Mouse (Mus musculus): Measurements from ENCODE around the gene Medag. TPM values are rescaled to one million over a fixed set of nuclear protein-coding genes. Genes with fewer than 3 reads are reported as not detected.

Gene Medag
- total RNA-seq (2021) = 1.5 and 1.9 TPM in 2 replicates
- long read RNA-seq, partial matches to known transcripts = 0 of 4 reads
- long read RNA-seq, other reads (novel, unspliced or antisense) = 1 of 4 reads

DNA sequence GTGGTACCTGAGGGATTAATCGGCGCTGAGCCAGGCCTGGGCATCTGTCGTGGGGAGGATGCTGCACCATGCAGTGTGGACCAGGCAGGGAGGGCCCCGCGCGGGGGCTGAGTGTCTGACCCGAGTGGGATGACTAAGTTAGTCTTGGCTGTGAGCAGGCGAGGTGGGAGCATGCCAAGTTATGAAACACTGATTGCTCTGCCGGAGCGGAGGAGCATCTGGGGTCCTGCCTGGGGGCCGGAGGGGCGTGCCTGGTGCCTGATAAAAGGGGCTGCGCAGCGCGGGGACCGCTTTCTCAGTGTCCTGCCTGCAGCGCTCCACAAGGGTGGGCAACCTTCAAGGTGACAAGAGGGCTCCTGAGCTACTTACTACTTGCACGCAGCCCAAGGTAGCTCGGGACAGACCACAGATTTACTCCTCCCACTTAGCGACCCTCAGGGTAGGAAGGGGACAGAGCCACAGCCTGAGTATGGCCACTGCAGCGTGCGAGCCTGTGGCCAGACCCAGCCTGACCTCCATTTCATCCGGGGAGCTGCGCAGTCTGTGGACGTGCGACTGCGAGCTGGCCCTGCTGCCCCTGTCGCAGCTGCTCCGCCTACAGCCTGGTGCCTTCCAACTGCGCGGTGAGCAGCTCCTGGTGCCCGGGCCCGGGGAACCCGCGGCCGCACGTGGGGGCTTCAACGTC, at the start of gene Medag:
Gene Medag, plus strand, starts transcription at position 241 of the 685 bp plus-strand sequence.
- peak; percentile 79 for DNase-seq

DNA sequence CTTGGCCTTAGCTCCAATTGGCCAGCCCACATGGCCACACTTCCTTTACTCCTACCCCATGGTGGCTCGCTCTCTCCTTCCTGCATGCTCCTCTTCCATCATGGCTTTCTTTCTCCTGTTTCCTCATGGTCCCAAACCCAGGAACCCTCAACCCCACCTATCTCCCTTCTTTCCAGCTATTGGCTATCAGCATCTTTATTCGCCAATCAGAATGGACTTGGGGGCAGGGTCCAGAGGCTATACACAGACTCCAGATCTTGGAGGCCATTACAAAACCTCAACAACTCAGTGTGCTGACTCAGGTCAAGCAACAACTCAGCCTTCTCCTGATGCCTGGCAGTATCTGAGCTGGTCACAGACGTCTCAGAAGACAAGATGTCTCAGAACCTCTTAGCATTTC, 48.9 kb upstream of the Medag start:
- no peak for DNase-seq

DNA sequence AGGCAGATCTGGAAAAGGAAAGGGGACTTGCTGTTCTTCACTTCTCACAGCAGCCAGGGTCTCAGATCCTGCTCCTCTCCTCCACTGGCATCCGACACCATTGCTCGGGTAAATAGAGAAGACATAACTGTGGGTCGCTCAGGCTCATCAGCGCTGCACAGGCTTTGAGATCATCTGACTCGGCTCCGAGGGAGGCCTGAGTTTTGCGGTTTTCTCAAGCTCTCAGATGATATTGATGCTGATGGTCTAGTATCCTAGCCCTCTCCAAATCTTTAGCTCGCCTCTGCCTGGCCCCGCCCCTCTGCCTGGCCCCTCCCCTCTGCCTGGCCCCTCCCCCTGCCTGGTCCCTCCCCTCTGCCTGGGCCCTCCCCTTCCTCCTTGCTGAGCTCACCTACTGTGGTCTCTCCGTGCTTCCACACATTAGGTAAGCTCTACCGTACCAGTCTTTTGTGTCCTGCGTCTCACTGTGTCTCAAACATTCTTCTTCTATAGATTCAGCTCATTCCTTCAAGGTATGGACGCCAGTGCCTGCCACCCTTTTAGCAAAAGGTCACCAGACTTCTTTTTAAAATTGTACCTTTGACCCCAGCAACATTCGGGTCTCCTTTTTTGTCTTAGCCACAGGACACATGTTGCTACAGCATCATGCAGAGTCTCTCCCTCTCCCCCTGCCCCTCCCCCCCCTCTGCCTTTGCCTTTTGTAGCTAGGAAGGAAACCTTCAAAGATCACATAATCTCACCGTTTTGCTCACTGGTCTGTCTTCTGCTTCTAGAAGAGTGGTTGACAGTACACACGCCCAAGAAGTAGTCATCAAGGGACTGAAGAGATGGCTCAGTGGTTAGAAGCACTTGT, 47.4 kb upstream of the Medag start:
- DNase-seq = no peak

DNA sequence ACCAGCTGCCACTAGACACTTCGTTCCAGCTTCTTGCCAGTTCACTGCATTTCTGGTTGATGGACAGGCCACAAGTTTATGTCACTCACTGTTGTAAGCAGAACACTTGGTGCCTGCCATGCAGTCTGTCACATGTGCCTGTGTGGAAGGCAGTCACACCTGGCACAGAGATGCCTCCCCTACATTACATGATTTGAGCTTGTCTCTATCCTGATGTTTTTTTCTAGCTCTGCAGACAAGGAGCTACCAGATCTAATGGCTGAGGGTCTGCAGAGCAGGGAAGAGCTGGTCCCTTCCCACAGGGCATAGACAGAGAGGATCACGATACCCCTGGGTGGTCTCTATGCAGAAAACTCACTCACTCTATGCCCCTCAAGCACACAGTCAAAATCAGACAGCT, 44.5 kb upstream of the Medag start:
- no peak for DNase-seq

DNA sequence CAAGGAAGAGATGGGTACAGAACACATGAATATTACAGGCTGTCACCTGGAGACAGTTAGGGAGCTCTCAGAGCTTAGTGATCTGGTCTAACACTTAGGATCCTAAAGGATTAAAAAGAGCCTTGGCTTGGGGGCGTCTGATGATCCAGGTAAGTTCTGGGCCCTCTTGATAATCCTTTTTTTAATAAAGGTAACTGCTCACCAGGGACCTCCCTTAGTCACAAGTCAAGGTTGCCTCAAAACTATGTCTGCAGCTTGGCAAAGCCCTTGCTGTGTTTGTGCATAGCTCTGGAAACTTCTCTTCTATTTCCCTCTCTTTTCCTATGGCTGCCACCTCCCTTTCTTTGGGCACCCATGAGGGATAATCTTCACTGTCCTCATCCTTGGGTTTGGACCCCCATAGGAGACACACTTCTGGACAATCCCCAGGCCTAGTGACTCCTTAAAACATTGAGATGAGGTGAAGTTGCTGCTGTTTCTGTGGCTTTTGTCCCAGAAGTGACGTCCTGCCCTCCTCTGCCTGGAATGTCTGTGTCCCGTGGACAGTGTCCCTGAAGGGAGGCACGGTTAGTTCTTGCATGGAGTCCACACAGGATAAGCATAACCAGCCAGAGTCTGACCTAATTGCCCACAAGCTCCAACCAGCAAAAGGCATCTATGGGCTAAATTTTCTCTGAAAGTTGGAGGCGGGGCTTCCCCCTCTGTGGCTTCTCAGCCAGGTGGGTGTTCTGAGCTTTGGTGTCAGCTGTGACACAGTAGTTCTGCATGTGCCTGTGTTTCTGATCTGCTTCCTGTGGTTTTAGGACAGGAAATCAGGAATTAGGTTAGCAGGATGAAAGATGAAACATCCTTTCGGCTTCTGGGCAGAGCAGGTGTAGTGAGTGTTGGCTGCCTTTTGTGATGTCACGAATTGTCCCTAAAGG, 43.7 kb upstream of the Medag start:
- no peak for DNase-seq

DNA sequence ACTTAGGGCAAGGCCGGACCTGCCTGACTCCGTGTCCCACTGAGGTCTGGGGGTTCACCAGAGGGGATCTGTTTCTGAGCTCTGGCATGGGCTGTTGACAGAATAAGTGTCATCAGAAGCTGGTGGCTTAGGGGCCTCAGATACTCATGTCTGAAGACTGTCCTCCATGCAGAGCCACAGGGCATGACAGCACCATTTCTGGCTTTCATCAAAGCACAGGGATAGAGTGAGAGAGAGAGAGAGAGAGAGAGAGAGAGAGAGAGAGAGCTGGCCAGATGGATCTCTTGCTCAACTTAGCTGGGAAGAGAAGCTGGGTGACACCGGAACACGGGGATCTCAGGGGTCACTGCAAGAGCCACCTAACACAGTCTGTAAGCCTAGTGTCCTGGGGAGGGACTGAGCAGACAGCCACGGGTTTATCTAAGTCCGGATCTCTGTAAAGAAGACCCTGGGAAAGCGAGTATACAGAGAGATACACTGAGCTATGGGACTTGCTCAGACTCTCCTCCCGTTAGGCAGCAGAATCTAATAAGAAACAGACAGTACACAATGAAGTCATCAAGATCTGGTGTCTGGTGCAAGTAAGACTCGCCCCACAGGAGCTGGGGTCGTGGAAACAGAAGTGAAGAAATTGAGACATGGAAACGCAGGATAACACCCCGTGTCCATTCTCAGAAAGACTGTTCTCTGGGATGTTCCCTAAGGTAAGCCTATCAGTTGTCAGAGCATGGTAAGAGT, 42.8 kb upstream of the Medag start:
- DNase-seq = no peak

DNA sequence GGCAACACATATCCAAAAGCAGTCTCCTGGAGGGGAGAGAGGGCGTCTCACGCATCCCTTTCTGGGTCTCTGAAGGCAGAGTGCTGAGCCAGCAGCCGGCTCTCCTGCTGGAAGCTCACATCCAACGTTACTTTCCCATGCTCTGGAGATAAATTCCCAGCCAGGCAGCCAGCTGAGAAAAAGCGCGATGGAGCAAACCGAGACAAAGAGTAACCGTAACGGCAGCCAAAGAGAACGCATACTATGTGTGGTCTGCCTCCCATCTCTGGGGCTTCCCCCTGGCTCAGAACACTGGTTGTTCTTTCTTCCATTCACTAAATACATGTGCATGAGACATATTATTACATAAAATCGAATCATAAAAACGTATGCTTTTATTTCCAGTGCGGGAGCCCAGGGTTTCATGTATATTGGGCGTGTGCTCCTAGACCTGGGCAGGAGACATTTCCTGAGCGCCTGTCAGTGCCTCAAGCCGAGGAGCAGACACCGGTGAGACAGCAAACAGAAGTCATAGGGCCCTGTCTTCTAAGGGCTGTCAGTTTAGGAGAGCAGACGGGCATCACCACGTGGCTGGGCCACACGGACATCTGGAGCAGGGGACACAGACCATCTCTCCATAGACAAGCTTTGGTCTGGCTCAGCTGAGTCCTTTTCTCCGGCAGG, 42.0 kb upstream of the Medag start:
- no peak for DNase-seq

DNA sequence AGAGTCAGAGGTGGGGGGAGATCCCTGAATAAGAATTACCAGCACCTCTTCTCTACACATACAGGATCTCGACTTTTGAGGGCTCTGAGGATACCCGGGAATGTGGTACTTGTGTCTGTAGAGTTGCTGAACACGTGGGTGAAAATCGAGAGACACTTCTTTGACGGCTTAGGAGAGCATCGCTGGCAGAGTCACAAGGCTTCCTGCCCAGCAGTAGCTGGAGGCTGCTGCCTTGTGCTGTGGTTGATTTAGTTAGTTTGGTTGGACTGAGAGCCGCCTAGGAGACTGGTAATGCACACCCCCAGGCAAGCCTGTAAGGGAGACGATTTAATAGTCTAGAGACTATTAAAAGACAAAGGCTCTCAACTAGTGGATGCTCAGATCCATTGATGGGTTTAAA, 39.5 kb upstream of the Medag start:
- DNase-seq = no peak

DNA sequence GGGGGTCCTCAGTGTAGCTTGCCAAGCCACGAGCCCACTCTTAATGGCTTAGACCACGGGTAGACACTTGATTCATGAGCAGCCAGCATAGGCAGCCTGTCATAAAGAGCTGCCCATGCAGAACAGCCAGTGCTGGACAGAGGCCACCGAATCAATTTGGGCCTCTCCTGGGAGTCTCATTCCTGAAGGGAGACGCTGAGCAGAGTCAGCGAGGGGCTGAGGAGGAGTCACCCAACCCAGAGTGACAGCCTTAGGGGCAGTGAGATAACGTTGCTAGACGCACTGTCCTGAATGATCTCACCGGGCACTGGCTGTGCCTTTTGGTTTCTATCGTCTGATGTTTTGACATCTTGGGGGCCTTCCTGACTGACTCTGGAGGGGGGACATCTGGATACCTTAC, 38.3 kb upstream of the Medag start:
- DNase-seq = peak; percentile 12

DNA sequence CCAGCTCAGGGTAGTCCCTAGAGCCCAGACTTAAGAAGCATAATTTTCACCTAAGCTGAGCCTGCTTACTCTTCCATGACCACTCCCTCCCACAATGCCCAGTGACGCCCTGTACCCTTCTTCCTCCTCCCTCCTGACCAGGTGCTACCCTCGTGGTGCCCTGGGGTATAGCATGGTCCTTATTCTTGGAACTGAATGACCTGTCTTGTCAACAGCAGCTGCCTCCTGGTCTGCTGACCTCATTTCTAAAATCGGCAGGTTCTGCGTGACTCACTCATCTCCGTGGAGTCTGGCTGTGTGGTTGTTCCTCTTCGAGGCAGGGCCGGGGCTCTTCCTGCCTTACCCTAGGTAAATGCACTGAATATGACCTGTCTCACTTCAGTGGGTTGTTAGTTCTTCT, 37.5 kb upstream of the Medag start:
- peak; percentile 20 for DNase-seq

DNA sequence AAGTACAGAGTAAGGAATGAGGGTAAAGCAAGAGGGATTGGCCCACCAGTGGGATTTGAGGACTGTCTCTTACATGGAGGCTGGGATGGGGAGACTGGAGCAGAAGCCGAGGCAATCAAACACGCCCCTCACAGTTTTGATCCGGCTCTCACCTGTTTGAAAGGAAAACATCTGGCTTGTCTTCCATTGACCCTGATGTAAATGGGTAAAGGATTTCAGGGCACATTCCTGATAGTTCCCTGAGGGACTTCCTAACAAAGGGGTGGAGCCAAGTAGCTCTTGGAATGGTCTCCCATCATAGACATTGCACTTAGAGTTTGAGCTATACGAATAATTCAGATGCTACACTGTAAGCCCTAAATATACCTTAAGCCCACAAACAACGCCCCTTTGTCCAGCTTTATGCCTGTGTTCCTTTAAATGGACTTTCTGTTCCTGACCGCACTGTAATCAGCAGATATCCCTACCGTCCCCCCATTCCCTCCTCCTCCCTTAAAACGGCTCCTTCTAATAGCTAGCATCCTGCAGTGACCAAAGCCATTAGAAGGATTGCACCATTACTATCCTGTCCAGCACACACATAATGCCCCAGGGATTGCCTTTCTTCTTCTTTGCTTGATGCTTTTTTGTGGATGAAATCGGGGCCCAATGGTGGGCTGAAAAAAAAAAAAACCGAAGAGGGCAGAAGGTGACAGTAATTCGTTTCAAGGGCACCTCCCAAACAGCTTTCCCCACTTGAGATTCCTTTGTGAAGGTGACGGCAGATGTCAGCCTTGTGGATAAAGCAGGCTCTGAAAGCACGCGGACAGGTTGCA, 36.3 kb upstream of the Medag start:
- no peak for DNase-seq

DNA sequence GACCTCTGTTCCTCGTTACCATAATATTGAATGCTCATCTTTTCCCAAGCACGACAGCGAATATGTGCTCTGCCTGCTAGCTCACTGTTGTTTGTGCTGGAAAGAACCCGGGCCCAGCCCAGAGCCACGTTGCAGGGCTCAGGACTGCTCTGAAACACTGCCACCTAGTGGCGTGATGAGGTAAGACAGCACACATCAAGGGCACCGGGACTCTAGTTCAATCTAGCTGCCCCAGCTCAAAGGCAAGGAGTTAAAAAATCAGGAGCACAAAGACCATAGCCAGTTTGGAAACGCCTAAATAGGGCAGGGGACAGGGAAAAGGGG, 35.7 kb upstream of the Medag start:
- DNase-seq = peak; percentile 85

DNA sequence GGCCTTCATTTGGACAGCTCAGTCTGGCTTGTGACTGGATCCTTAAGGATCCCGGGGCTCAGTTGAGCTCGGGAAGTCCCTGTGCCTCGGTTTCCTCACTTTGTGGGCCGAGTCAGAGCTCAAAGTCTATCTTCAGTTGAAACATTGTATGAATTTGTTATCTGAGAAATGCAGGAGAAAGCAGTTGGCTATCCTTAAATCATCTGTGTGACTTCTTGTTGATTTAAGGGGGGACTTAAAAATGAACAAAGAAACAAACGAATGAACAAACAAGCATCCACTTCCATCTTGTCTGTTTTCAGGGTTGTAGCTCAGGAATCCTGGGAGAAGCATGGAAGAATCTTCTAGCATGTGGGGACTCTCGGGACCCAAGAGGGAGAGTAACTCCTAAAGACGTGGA, 35.2 kb upstream of the Medag start:
- no peak for DNase-seq

DNA sequence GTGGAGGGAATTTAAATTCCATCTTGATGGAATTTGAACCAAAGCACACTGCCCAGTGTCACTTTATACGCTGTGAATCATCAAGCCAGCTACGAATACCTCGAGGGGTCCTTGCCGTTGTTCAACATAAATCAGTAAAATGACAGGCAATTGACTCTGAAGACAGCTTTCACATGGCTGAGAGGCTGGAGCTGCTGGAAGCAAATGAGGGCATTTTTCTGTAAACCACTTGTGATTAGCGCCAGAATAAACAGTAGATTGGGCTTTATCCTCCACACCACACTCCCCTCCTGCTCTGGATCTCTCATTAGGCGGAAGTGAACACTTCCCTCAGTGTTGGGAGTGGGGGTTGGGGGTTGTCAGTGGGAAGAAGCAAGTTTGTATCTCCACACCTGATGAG, 34.3 kb upstream of the Medag start:
- no peak for DNase-seq

DNA sequence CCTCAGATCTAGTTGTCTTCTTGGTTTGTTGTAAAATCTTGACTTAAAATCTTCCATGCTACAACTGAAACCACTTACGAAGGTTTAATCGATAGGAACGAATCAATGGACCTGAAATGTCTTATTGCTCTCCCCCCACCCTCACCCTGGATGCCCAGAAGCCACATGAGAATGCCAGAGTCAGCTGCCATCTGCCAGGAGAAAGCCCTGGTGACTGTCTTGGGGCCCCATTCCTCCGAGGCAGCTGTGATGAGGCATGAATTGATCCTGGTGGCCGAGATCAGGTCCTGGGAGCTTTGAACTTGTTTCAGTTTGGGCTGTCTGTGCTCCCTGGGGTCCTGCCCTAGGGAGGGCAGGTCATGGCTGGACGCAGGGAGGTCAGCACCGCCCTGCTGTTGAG, 33.0 kb upstream of the Medag start:
- DNase-seq = no peak

DNA sequence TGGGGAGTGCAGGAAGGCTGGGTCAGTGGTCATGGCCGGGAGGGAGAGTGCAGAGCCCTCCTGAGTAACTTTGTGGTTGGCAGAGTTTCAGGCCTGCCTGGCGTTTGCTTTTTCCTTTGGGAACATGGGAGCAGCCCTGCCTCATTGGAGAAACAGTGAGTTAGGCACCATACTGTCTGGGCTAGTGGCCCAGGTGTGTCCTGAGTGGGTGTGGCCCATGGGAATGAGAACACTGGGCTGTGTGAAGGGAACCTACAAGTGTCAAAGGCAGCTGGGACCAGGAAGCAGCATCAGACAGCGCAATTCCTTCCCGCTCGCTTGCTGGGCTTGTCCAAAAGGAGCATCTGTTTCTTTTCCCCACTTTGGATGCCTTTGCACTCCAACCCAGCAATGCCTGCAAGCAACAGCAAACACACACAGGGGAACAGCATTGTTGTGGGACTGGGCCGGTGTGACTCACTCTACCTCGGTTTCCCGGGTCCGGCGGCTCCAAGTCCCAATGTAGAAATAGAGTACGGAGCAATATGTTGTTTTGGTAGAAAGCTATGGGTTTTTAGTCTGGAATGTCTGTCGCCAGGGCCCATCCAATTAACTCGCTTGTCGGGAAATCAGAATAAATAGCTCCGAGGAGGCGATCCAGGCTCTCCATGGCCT, 32.3 kb upstream of the Medag start:
- no peak for DNase-seq

DNA sequence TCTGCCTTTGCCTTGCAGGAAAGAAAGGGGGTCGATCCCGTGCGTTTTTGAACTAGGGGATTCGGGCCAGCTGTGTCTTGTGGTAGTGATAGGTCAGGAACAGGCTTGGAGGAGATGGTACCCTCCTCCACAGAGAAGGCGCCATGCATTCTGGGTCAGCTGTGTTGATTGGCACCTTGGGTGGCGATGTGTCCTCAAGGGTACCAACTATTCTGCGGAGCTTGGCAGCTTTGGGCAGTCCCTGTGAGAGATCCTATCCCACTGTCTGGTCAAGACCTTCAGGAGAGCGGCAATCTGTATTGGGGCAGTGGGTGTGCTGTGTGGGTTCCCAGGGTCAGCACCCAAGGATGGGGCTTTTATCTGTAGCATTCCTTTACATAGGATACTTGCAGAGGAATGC, 31.7 kb upstream of the Medag start:
- DNase-seq = no peak

DNA sequence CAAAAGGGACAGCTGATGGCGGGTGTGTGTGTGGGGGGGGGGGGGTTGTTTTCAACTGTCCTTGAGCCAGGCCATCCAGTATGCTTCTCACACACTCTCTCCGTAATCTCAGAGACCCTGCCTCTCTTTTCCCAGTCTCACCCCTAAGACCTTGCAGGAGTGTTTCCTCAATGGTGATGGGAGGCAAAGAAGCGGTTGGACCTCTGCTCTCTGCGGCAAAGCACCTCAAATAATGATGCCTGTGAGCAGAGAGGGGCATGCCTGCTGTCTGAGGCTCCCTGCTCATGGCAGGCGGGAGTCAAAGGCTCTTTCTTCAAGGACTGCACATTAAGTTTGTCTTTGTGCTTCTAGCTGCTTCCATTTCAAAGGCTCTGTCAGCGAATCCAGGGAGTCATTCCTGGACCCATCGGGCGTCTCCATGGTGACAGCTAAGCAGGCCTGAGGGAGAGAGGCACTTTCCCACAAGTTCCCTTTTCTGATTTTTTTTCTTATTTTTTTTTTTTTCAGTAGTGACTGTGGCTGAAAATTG, 31.1 kb upstream of the Medag start:
- no peak for DNase-seq

DNA sequence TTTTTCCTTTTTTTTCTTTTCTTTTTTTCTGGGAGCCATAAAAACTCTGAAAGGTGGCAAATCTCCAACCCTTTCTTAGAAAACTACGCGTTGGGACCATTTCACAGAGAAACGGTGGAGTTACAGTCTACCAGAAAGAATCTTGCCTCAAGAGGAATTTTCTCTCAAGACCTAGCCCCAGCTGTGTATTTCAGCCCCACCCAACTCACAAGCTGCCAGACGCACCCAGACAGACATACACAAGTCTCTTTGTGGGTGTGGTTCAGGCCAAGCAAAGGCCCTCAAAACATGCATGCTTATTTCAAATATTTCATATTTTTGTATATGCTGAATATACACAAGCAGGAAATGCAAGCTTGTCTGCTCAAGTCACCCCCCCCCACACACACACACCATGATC, 29.6 kb upstream of the Medag start:
- DNase-seq = no peak

DNA sequence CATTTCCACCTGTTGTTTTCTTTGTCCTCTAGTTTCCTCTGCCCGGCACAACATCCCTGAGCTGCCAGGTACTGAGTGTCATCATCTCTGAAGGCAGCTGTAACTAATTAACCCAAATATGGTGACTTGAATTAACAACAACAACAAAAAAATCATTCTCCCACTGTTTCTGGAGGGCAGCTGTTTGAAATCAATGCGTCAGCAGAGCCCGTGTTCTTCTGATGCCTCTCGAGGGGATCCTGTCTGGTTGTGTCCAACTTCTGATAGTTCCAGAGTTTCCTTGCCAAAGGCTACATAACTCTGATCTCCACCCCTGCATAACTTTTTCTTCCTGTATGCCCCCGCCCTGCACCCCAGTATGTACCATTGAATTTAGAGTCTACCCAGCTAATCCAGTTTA, 28.9 kb upstream of the Medag start:
- no peak for DNase-seq

Data from adrenal gland, postnatal 25 days (tissue).